Mouse (Mus musculus) embryonic facial prominence, embryonic 14.5 days (tissue): Measurements from ENCODE around the gene Hic1. TPM values are rescaled to one million over a fixed set of nuclear protein-coding genes. Genes with fewer than 3 reads are reported as not detected.
"Not testable (repeated sequence)": the region's sequence is repeated elsewhere in the genome, so short reads cannot be mapped to it uniquely, and the experiment has no call there.

Source experiments
- ATAC-seq: fragments of 200-750 bp; cut with Nextera tagmentation; 2 replicates; pipeline ENCODE4 v1.8.0; 2017; ENCODE audit warnings: low read depth, moderate number of reproducible peaks, moderate TSS enrichment
- DNase-seq: peaks from one replicate; pipeline ENCODE4 v3.0.0-alpha.2; 2015; ENCODE audit warnings: low spot score
- H3K27ac ChIP-seq: fragments of 300-500 bp; sonication (generic); replicated peaks from 2 replicates; pipeline ENCODE4 v1.5.1; 2014; ENCODE audit warnings: low read depth, mild to moderate bottlenecking, low read length, moderate library complexity
- H3K27me3 ChIP-seq: fragments of 300-500 bp; sonication (generic); replicated peaks from 2 replicates; pipeline ENCODE4 v1.6.1; 2014; ENCODE audit warnings: low read length; ENCODE audit not compliant: control insufficient read depth, insufficient read depth
- H3K36me3 ChIP-seq: fragments of 300-500 bp; sonication (generic); 2 replicates; pipeline ENCODE4 v1.6.1; 2014; ENCODE audit warnings: low read length, mixed read lengths; ENCODE audit not compliant: control insufficient read depth, insufficient read depth
- H3K4me1 ChIP-seq: fragments of 300-500 bp; sonication (generic); 2 replicates; pipeline ENCODE4 v1.6.1; 2014; ENCODE audit warnings: antibody characterized with exemption, low read length; ENCODE audit not compliant: control insufficient read depth, insufficient read depth
- H3K4me2 ChIP-seq: fragments of 300-500 bp; sonication (generic); 2 replicates; pipeline ENCODE4 v1.6.1; 2014; ENCODE audit warnings: low read depth, mild to moderate bottlenecking, low read length, moderate library complexity, mixed read lengths
- H3K4me3 ChIP-seq: fragments of 300-500 bp; sonication (generic); 2 replicates; pipeline ENCODE4 v1.5.1; 2014; ENCODE audit warnings: low read depth, mild to moderate bottlenecking, low read length
- H3K9ac ChIP-seq: fragments of 300-500 bp; sonication (generic); 2 replicates; pipeline ENCODE4 v1.6.1; 2014; ENCODE audit warnings: low read depth, mild to moderate bottlenecking, low read length, moderate library complexity, mixed read lengths
- H3K9me3 ChIP-seq: fragments of 300-500 bp; sonication (generic); 2 replicates; pipeline ENCODE4 v1.6.1; 2016; ENCODE audit warnings: low read length; ENCODE audit not compliant: control insufficient read depth
- WGBS: fragments of 180-500 bp; shearing (Covaris S2); extraction: QIAGEN DNeasy Blood & Tissue Kit; methylation state at CpG from one replicate; pipeline ENCODE4 v1.1.7; 2014; 5-methylcytosine and 5-hydroxymethylcytosine counted together
- polyA plus RNA-seq: library from polyadenylated mRNA; unstranded; fragments of >200 nt; fragmentation: Nextera tagmentation; extraction: Ambion mirVana; gene quantifications from 2 replicates; pipeline ENCODE4 v1.2.1, GENCODE M21; 2014

The Hic1 gene
- polyA plus RNA-seq, 1 experiment from 2014 or later = 13.1 TPM

DNA sequence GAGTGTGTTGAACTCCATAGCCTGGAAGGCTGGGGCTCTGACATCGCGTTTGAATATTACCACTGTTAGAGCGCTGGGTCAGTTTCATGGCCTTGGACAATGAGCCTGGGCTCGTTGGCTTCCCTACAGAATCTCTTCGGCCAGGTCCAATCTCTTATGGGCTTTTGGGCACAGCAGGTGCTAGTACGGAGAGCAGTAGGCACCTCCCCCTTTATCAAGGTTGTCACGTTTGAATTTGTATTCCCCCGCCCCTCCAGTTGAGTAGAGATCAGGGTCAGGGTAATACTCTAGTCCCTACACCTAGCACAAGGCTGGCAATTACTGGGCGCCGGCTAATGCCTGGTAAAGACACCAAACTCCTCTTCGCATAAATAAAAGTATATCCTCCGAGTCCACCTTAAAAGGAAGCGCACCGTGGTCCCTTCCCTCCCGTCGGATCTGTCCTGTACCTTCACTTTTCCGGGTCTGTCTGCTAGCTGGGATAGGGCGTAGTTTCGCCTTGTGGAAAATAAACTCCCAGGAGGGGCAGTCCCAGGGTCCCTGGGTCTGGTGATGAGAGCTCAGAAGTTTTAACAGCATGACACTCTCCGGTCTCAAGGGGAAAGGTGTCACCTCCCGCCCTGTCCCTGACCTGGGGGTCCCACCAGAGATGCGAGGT is 20.5 kb upstream of the Hic1 start:
- H3K4me3 ChIP-seq = peak overlapping the region; percentile 70
- no peaks in the 10 kb centered on the region for H3K36me3 ChIP-seq
- H3K27ac ChIP-seq = no peak overlapping the region
- H3K9me3 ChIP-seq = no peaks in the 10 kb centered on the region
- DNase-seq (no peak), ATAC-seq (peak; percentile 9; the same call in 1 of the 2 replicates)
- H3K4me2 ChIP-seq = peak overlapping the region; percentile 87
- 0% methylated on average over 22 of the region's 22 CpGs for WGBS
- peak overlapping the region; percentile 64 for H3K9ac ChIP-seq
- peaks cover 24% of the 10 kb centered on the region for H3K27me3 ChIP-seq
- H3K4me1 ChIP-seq = peaks cover 15% of the 10 kb centered on the region

DNA sequence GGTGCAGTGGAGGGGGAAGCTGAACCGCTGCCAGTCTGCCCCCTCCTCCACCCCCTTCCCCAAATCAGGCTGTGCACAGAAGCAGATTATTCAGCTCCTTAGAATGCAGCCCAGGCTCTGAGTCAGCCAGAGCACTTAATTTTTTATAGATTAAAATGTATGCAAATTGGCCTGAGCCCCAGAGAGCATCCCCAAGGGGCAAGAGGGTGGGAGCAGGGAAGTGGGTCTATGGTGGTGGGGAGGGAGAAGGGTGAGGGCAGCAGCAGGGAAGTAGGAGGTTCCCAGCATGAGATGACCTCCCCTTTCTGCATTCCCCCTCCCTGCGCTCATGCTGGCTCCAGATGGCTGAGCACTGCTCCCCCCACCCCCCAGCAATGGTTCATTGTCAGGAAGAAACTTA is 15.7 kb upstream of the Hic1 start:
- Histone ChIP-seq H3K4me2 (no peak overlapping the region), H3K27ac (no peak overlapping the region), H3K27me3 (no peaks in the 10 kb centered on the region), H3K9me3 (no peaks in the 10 kb centered on the region), H3K9ac (no peak overlapping the region), H3K4me1 (peaks cover 6% of the 10 kb centered on the region; the same call in 1 of the 2 replicates), H3K36me3 (peaks cover 23% of the 10 kb centered on the region; the same call in 1 of the 2 replicates), H3K4me3 (no peak overlapping the region)
- ATAC-seq (no peak), DNase-seq (no peak)
- 49% methylated on average over 2 of the region's 2 CpGs for WGBS

DNA sequence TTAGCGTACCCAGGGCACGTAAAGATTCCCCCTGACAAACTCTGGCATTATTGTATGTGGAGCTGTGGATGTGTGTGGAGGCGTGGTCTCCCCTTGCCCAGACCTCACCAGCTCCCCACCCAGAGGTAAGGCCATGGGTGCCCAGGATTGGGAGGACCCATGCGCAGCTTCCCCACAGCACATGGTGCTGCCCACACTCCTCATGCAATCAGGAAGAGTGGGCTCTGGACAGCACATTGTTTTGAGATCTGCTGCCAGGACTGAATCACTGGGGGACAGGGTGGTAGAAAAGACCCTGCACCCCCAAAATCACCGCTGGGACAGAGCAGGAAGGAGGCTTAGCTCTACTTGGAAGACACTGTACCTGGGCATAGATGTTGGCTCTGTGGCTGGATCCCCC is 15.3 kb upstream of the Hic1 start:
- Histone ChIP-seq H3K9me3 (no peaks in the 10 kb centered on the region), H3K4me1 (peaks cover 4% of the 10 kb centered on the region; the same call in 1 of the 2 replicates), H3K27me3 (no peaks in the 10 kb centered on the region), H3K27ac (no peak overlapping the region), H3K9ac (no peak overlapping the region), H3K4me3 (no peak overlapping the region), H3K4me2 (no peak overlapping the region), H3K36me3 (peaks cover 23% of the 10 kb centered on the region; the same call in 1 of the 2 replicates)
- DNase-seq = no peak
- WGBS = 76% methylated on average over 5 of the region's 5 CpGs
- no peak for ATAC-seq

DNA sequence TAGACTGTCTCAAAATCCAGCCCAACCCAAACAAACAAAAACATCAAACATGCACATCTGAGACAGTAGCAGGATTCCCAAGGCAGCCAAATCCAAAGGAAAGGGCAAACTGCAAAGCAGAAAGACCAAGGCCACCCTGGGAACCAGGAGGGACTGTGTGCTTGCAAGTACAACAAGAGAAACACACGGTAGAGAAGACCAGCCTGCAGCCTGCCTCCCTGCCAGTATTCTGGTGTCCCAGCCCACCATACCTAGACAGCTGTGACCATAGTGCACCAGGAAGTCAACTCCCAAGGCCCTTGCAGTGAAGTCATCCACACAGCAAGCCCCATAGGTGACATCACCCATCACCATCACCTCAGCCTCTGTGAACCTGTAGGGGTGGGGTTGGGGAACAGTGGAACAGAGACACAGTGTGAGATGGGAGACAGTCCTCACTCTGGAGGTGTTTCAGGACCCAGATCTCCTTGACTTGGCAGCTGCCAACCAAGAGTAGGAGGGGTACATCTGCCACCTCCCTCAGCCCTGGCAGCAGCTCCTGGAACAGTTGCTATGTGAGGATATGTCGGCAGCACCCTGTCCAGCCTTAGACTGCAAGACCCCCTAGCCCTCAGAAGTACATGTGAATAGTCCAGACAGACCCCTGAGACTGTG is 14.7 kb upstream of the Hic1 start:
- ATAC-seq (no peak), DNase-seq (no peak)
- 63% methylated on average over 2 of the region's 2 CpGs for WGBS
- Histone ChIP-seq H3K36me3 (peaks cover 23% of the 10 kb centered on the region; the same call in 1 of the 2 replicates), H3K9ac (no peak overlapping the region), H3K27me3 (no peaks in the 10 kb centered on the region), H3K27ac (no peak overlapping the region), H3K4me1 (no peaks in the 10 kb centered on the region), H3K4me2 (no peak overlapping the region), H3K9me3 (no peaks in the 10 kb centered on the region), H3K4me3 (no peak overlapping the region)

DNA sequence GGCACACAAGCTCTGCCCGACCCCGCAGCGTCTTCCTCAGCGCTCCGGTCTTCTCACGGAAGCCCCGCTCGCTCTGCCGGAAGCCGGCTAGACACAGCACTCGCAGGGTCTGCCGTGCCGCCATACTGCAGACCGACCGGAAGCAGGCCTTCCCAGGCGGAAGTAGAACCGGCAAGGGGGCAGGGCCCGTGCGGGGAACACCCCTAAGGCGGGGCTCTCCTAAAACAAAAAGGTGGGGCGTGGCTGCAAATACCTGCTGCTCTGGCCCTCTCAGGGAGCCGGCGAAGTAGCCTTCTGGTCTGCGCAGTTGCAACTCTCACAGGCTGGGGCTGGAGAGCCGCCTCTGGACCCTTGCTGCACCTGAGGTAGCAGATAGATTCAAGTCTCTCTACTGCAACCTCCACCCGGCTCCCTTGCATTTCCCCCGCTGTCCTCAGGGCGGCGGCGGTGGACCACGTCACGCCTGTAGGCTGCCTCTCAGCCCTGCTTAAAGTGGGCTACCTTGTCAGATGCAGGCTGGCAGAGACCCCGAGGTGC is 9.4 kb upstream of the Hic1 start, which contains the start of gene Ovca2:
Ovca2 (minus strand) TSS at position 164 of the 537 bp plus-strand sequence.
- DNase-seq (peak; percentile 96), ATAC-seq (peak; percentile 96)
- Histone ChIP-seq H3K4me3 (peak within 1 kb of the TSS; percentile 81), H3K4me2 (peak within 1 kb of the TSS; percentile 96), H3K4me1 (peaks cover 8% of the 10 kb centered on the region), H3K9ac (peak within 1 kb of the TSS; percentile 86), H3K27me3 (peaks cover under 1% of the 10 kb centered on the region; the same call in 1 of the 2 replicates), H3K27ac (peak within 1 kb of the TSS; percentile 76), H3K9me3 (no peaks in the 10 kb centered on the region), H3K36me3 (peaks cover 37% of the 10 kb centered on the region)
- 1% methylated on average over 16 of the region's 33 CpGs for WGBS

DNA sequence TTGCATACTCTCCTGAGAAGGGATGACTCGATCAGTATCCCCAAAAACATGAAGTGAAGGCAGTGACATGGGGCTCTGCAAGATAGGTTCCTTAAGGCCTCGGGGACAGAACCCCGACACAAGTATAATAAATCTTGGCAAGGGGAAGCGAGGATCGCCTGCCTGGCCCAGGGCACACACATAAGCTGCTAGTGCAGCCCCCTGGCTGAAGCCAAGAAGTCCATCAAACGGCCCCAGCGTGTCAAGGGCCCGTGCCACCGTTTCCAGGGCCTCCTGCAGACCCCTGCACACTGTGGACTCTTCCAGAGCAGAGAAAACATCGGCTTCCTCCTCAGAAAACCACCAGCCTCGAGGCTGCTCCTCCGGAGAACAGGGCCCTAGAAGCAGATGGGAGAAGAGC is 8.7 kb upstream of the Hic1 start:
- H3K4me3 ChIP-seq = peak overlapping the region; percentile 81
- H3K36me3 ChIP-seq = peaks cover 29% of the 10 kb centered on the region
- peak overlapping the region; percentile 96 for H3K4me2 ChIP-seq
- peak overlapping the region; percentile 76 for H3K27ac ChIP-seq
- DNase-seq = no peak
- ATAC-seq = no peak
- WGBS = 46% methylated on average over 12 of the region's 12 CpGs
- peaks cover 8% of the 10 kb centered on the region for H3K27me3 ChIP-seq
- H3K9ac ChIP-seq = peak overlapping the region; percentile 86
- no peaks in the 10 kb centered on the region for H3K9me3 ChIP-seq
- H3K4me1 ChIP-seq = peaks cover 11% of the 10 kb centered on the region

DNA sequence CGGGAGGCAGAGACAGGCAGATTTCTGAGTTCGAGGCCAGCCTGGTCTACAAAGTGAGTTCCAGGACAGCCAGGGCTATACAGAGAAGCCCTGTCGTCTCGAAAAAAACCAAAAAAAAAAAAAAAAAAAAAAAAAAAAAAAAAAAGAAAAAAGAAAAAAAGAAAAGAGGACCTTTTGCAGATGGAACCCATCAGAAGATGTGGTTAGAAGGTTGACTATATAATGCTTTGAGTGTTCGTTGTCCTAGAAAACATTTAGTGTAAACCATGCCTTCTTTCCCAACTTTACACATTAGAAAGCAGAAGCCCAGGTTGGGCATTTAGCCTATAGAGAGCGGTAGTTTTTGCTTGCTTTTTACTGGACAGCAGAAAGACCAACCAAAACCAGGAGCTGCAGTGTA is 5.3 kb upstream of the Hic1 start:
- H3K9me3 ChIP-seq, DNase-seq, H3K4me3 ChIP-seq, H3K4me2 ChIP-seq, H3K9ac ChIP-seq, H3K27ac ChIP-seq, ATAC-seq: not testable (repeated sequence)
- peaks cover 28% of the 10 kb centered on the region for H3K4me1 ChIP-seq
- peaks cover 42% of the 10 kb centered on the region for H3K27me3 ChIP-seq
- H3K36me3 ChIP-seq = peaks cover 17% of the 10 kb centered on the region
- 69% methylated on average over 6 of the region's 6 CpGs for WGBS

DNA sequence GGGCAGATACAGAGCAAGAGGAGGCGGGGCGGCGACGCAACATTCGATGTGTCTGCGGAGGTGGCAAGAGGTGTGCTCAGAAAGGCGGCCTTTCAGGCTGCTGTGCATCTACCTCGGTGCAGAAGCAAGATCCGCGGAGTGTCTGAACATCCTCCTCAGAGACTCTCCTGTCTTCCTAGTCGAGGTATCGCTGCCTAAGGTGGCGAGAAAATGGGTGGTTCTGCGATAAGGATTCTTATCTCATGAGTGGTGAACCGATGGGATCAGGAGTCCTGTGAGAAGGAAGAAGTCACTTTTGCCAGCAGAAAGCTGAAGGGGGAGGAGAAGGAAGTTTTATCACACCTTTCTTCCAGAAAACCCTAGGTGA is 4.5 kb upstream of the Hic1 start:
- Histone ChIP-seq H3K9ac (no peak overlapping the region), H3K27ac (no peak overlapping the region), H3K4me1 (peaks cover 28% of the 10 kb centered on the region), H3K36me3 (peaks cover 17% of the 10 kb centered on the region), H3K4me2 (peak overlapping the region; percentile 83), H3K27me3 (peaks cover 50% of the 10 kb centered on the region), H3K4me3 (peak overlapping the region; percentile 58), H3K9me3 (no peaks in the 10 kb centered on the region)
- DNase-seq (no peak), ATAC-seq (no peak)
- 4% methylated on average over 15 of the region's 15 CpGs for WGBS
